Mouse (Mus musculus) frontal cortex, adult 2 months (tissue): ENCODE results near the gene Rchy1. TPM values are rescaled to one million over a fixed set of nuclear protein-coding genes. Genes with fewer than 3 reads are reported as not detected.

Experiments
- DNase-seq, 2 experiments: peaks; one replicate each; pipeline ENCODE4 v3.0.0; 2022; ENCODE audit warnings: low spot score in 1 of 2; ENCODE audit errors: extremely low spot score in 1 of 2
- polyA plus RNA-seq: library from polyadenylated mRNA; depleted of rRNA; stranded (reverse); fragments of >200 nt; gene quantifications from 2 replicates; pipeline ENCODE4 v1.2.3, GENCODE M21; 2012; rRNA removed

The Rchy1 gene
- polyA plus RNA-seq, result 43.9 and 44.4 TPM in 2 replicates

GRCm38 (mm10) chr5:91962639-91963440, at the start of gene Rchy1:
Gene Rchy1, minus strand, starts transcription at chr5:91963068.
- DNase-seq, result peak; percentile 87 to 93

GRCm38 (mm10) chr5:92011756-92012155, 48.9 kb upstream of the Rchy1 start:
- DNase-seq, result no peak

- no peak for DNase-seq
These were observed 47.0 kb upstream of the Rchy1 start for GRCm38 (mm10) chr5:92009827-92010226.

- peak in 1 of 2 experiments; percentile 44 for DNase-seq
These were observed 40.1 kb upstream of the Rchy1 start for GRCm38 (mm10) chr5:92003011-92003410.

- no peak for DNase-seq
These were observed 37.9 kb upstream of the Rchy1 start for GRCm38 (mm10) chr5:92000770-92001169.

GRCm38 (mm10) chr5:91994546-91994945, 31.7 kb upstream of the Rchy1 start:
- peak; percentile 26 to 73 for DNase-seq

GRCm38 (mm10) chr5:91993061-91993460, 30.2 kb upstream of the Rchy1 start:
- DNase-seq, result no peak

GRCm38 (mm10) chr5:91991191-91991937, 28.5 kb upstream of the Rchy1 start:
- no peak for DNase-seq

GRCm38 (mm10) chr5:91989261-91989660, 26.4 kb upstream of the Rchy1 start:
- DNase-seq, result no peak

- DNase-seq, result no peak
These were observed 24.9 kb upstream of the Rchy1 start for GRCm38 (mm10) chr5:91987799-91988198.

- no peak for DNase-seq
These were observed 24.4 kb upstream of the Rchy1 start, which contains the start of gene Odaph for GRCm38 (mm10) chr5:91987236-91987635. Gene Odaph, plus strand, starts transcription at chr5:91987475.

GRCm38 (mm10) chr5:91985721-91986120, 22.9 kb upstream of the Rchy1 start:
- DNase-seq, result no peak

GRCm38 (mm10) chr5:91983490-91983889, 20.6 kb upstream of the Rchy1 start:
- DNase-seq, result no peak

GRCm38 (mm10) chr5:91981176-91981840, 18.4 kb upstream of the Rchy1 start:
- DNase-seq, result no peak

GRCm38 (mm10) chr5:91977397-91977770, 14.5 kb upstream of the Rchy1 start:
- DNase-seq, result no peak

- no peak for DNase-seq
These were observed 13.9 kb upstream of the Rchy1 start for GRCm38 (mm10) chr5:91976566-91977396.

GRCm38 (mm10) chr5:91975758-91976157, 12.9 kb upstream of the Rchy1 start:
- peak in 1 of 2 experiments; percentile 32 for DNase-seq

GRCm38 (mm10) chr5:91974002-91974401, 11.1 kb upstream of the Rchy1 start:
- DNase-seq, result no peak

- DNase-seq, result no peak
These were observed 9.2 kb upstream of the Rchy1 start for GRCm38 (mm10) chr5:91972046-91972445.

GRCm38 (mm10) chr5:91962259-91962638, 619 bp downstream of the Rchy1 start:
- no peak for DNase-seq
